Mouse (Mus musculus) stomach, embryonic 16.5 days (tissue): ENCODE data around the gene Sgsm3. TPM values are rescaled to one million over a fixed set of nuclear protein-coding genes. Genes with fewer than 3 reads are reported as not detected.

Experiments
- ATAC-seq: fragments of 200-750 bp; cut with Nextera tagmentation; 2 replicates; pipeline ENCODE4 v1.8.0; 2017; ENCODE audit warnings: moderate number of reproducible peaks, moderate TSS enrichment; ENCODE audit not compliant: insufficient read depth, low FRiP score
- H3K27ac ChIP-seq: fragments of 300-500 bp; sonication (generic); 2 replicates; pipeline ENCODE4 v1.5.1; 2014; ENCODE audit warnings: low read length
- H3K27me3 ChIP-seq: fragments of 300-500 bp; sonication (generic); 2 replicates; pipeline ENCODE4 v1.6.1; 2014; ENCODE audit warnings: low read length, control low read depth, mixed read lengths; ENCODE audit not compliant: control insufficient read depth, insufficient read depth
- H3K36me3 ChIP-seq: fragments of 300-500 bp; sonication (generic); 2 replicates; pipeline ENCODE4 v1.6.1; 2014; ENCODE audit warnings: low read length; ENCODE audit not compliant: control insufficient read depth, insufficient read depth
- H3K4me1 ChIP-seq: fragments of 300-500 bp; sonication (generic); 2 replicates; pipeline ENCODE4 v1.6.1; 2014; ENCODE audit warnings: low read length, control low read depth, mixed read lengths; ENCODE audit not compliant: control insufficient read depth, insufficient read depth
- H3K4me2 ChIP-seq: fragments of 300-500 bp; sonication (generic); 2 replicates; pipeline ENCODE4 v1.6.1; 2014; ENCODE audit warnings: low read depth, low read length, mixed read lengths
- H3K4me3 ChIP-seq: fragments of 300-500 bp; sonication (generic); replicated peaks from 2 replicates; pipeline ENCODE4 v1.5.1; 2014; ENCODE audit warnings: mild to moderate bottlenecking, low read length
- H3K9ac ChIP-seq: fragments of 300-500 bp; sonication (generic); 2 replicates; pipeline ENCODE4 v1.6.1; 2014; ENCODE audit warnings: low read length
- H3K9me3 ChIP-seq: fragments of 300-500 bp; sonication (generic); replicated peaks from 2 replicates; pipeline ENCODE4 v1.6.1; 2016; ENCODE audit warnings: low read length, control low read depth; ENCODE audit not compliant: control insufficient read depth
- WGBS: fragments of 180-500 bp; shearing (Covaris S2); extraction: QIAGEN DNeasy Blood & Tissue Kit; methylation state at CpG from one replicate; pipeline ENCODE4 v1.1.7; 2014; 5-methylcytosine and 5-hydroxymethylcytosine counted together
- microRNA-seq: library from miRNA; unstranded; fragments of <30 nt; microRNA quantifications from one replicate; pipeline ENCODE4, GENCODE M21; 2016
- polyA plus RNA-seq: library from polyadenylated mRNA; unstranded; fragments of >200 nt; fragmentation: Nextera tagmentation; extraction: Ambion mirVana; gene quantifications from 2 replicates; pipeline ENCODE4 v1.2.1, GENCODE M21; 2015

The Sgsm3 gene
- polyA plus RNA-seq, 1 experiment from 2014 or later = 55.9 TPM

DNA sequence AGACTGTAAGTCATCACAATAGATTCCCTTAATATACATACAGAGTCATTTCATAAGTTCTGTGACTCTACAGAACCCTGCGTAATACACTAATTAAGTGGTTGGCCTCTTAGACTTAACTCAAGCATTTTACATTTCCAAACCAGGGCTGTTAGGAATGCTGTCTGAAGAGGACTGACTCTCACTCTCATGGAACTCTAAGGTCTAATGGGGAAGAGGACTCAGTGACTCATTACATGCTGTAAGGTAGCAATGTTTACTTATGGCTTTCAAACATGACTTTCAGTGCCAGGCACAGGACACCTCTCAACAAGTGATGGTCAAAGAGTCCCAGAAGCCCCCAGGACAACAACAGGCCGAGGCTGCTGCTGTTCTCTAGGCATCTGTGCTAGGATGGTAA, 77.9 kb downstream of the Sgsm3 start:
- Histone ChIP-seq H3K4me2 (no peak overlapping the region), H3K36me3 (no peaks in the 10 kb centered on the region), H3K27ac (no peak overlapping the region), H3K9ac (no peak overlapping the region), H3K4me1 (no peaks in the 10 kb centered on the region), H3K4me3 (no peak overlapping the region), H3K27me3 (no peaks in the 10 kb centered on the region), H3K9me3 (no peaks in the 10 kb centered on the region)
- WGBS = 85% methylated on average over 2 of the region's 2 CpGs
- ATAC-seq = no peak

DNA sequence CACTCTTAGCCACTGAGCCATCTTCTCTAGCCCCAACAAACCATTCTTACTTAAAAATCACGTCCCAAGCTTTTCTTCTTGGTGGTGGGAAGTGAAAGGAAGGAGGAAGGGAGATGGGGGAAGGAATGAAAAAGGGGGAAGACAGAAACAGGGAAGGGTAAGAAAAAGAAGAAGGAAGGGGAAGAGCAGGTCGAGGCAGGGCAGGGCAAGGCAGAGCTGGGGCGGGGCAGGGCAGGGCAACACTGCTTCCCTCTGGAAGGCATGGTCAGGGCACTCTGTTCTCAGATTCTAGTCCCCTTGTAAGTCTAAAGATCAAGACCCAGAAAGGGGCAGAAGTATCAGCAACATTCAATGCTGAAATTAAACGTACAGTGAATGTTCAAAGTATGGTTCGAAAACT, 80.2 kb downstream of the Sgsm3 start:
- ATAC-seq = no peak
- H3K4me2 ChIP-seq = no peak overlapping the region
- no peak overlapping the region for H3K9ac ChIP-seq
- H3K27ac ChIP-seq = no peak overlapping the region
- WGBS = 85% methylated on average over 5 of the region's 5 CpGs
- H3K4me3 ChIP-seq = no peak overlapping the region
- no peaks in the 10 kb centered on the region for H3K27me3 ChIP-seq
- H3K36me3 ChIP-seq = no peaks in the 10 kb centered on the region
- no peaks in the 10 kb centered on the region for H3K9me3 ChIP-seq
- H3K4me1 ChIP-seq = peaks cover 9% of the 10 kb centered on the region

DNA sequence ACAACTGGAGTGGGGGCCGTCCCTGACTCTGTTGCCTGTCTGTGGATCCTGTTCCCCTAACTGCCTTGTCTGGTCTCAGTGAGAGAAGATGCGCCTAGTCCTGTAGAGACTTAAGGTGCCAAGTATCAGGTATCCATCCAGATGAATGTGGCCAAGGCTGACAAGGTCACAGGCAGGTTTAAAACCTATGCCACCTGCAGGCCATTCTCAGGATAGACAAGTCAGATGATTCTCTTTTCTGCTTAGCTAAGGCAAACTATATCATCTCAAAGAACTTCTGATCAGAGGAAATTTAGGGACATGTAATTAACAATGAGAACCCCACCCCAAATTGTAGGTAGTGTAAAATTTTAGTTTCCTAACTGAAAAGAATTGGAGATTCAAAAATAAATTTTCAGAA, 83.4 kb downstream of the Sgsm3 start:
- H3K4me2 ChIP-seq = no peak overlapping the region
- WGBS = 94% methylated on average over 2 of the region's 2 CpGs

More for the DNA sequence above, 83.4 kb downstream of the Sgsm3 start:
- Histone ChIP-seq H3K36me3 (no peaks in the 10 kb centered on the region), H3K4me1 (peaks cover 13% of the 10 kb centered on the region), H3K9ac (no peak overlapping the region), H3K27me3 (no peaks in the 10 kb centered on the region), H3K27ac (no peak overlapping the region), H3K4me3 (no peak overlapping the region), H3K9me3 (no peaks in the 10 kb centered on the region)
- no peak for ATAC-seq

Small RNA genes within 50 kb of the gene (microRNA-seq; reads per million reads assigned to microRNA genes)
- gene Mir5113 = 10.6 reads per million, percentile 32 among the genes with 10 or more reads in this experiment

Other genes starting within 250 kb of the Sgsm3 start
- gene Adsl, start 29.3 kb upstream of the Sgsm3 start, polyA plus RNA-seq = 164 and 166 TPM in 2 replicates
- 25.4 and 26.2 TPM in 2 replicates for gene Mrtfa, start 213.0 kb downstream of the Sgsm3 start, polyA plus RNA-seq